In the genomic region with DNA sequence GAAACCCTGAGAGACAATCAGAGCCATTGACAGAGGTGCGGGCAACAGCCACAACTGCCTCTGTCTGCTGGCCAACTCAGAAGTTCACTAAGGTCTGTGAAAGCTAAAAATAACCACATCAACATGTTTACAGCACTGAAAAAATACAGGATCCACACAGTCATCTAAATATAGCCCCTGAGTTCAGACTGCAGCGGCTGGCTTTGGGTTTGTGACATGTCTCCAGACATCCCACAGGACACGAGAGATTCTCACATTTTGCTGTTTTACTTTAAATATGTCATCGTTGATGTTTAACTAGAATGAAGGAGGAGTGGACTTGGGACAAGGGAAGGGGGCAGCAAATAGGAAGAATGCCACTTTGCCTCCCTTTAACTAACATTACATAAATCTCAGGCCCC, we compare ENCODE assay signal across 12 mouse cellular contexts.
DNase-seq lines count a peak whose midpoint lies in the region; ATAC-seq and TF ChIP-seq lines count a peak whose summit lies in the region.
"Had no signal": no experiment of that assay in that cellular context is flagged by ENCODE, and none has a peak within 500 bp of the region (broad histone marks: within the 10 kb centered on the region; RNA-seq: fewer than 3 reads in every experiment).

No protein-coding gene starts in this region.

- no peak for TF ChIP-seq POLR2A in cerebellum, adult 2 months (IDR thresholded peaks at IDR 0.05; ENCODE audit: borderline replicate concordance, insufficient read depth, low read length)

- no peak overlapping the region for H3K4me3 ChIP-seq in brown adipose tissue, adult 24 weeks (ENCODE audit: insufficient read depth, low read depth, low read length)
- H3K4me3 ChIP-seq in heart, embryonic 13.5 days: peak overlapping the region; percentile 17; the same call in 1 of the 2 replicates
- no peak overlapping the region for H3K4me3 ChIP-seq in limb, embryonic 15.5 days
- H3K4me3 ChIP-seq in cerebellum, adult 2 months (replicated peaks; ENCODE audit: insufficient read depth, low read depth, low read length): no peak overlapping the region

- DNase-seq in heart, adult 18-20 months: peak; percentile 67 to 75
- no peak for DNase-seq in heart, postnatal 36 days
- no peak for DNase-seq in right cerebral cortex, adult 2 months (ENCODE audit: low spot score in 2 of 2)
- no peak for DNase-seq in thymus, postnatal 36 days
- DNase-seq in cerebellum, adult 2 months: no peak
- DNase-seq: B cell, adult 2 months; cerebellum, adult 11 months; layer of hippocampus, adult 9-11 months; right cerebral cortex, postnatal 4 days had no signal

- 14% methylated on average over 4 of the region's 4 CpGs for WGBS in heart, embryonic 13.5 days
- 62% methylated on average over 4 of the region's 4 CpGs for WGBS in limb, embryonic 15.5 days
- WGBS in cerebellum, adult 2 months: 64% methylated on average over 4 of the region's 4 CpGs

- no peaks in the 10 kb centered on the region for H3K27me3 ChIP-seq in heart, embryonic 13.5 days (replicated peaks)
- no peaks in the 10 kb centered on the region for H3K27me3 ChIP-seq in limb, embryonic 15.5 days
- no peaks in the 10 kb centered on the region for H3K27me3 ChIP-seq in cerebellum, adult 2 months (ENCODE audit: control insufficient read depth, insufficient read depth, low read length)

- peaks cover 3% of the 10 kb centered on the region; the same call in 1 of the 2 replicates for H3K36me3 ChIP-seq in heart, embryonic 13.5 days
- H3K36me3 ChIP-seq in limb, embryonic 15.5 days: no peaks in the 10 kb centered on the region

- H3K4me2 ChIP-seq in heart, embryonic 13.5 days: peak overlapping the region; percentile 61
- no peak overlapping the region for H3K4me2 ChIP-seq in limb, embryonic 15.5 days

- intact Hi-C loops in heart, postnatal 36 days (cut with DNase I): no loop called here

- peak; percentile 49; the same call in 1 of the 2 replicates for ATAC-seq in heart, embryonic 13.5 days (ENCODE audit: extremely low read depth, insufficient number of reproducible peaks, low FRiP score, low TSS enrichment)
- ATAC-seq in limb, embryonic 15.5 days (ENCODE audit: insufficient number of reproducible peaks, low FRiP score, low TSS enrichment, low read depth): no peak

- peak overlapping the region; percentile 75 for H3K9ac ChIP-seq in heart, embryonic 13.5 days
- no peak overlapping the region for H3K9ac ChIP-seq in limb, embryonic 15.5 days

- H3K4me1 ChIP-seq in brown adipose tissue, adult 24 weeks (ENCODE audit: control insufficient read depth, insufficient read depth, insufficient read length, low read length): peaks cover 38% of the 10 kb centered on the region
- H3K4me1 ChIP-seq in heart, embryonic 13.5 days: peaks cover 86% of the 10 kb centered on the region
- peaks cover 43% of the 10 kb centered on the region for H3K4me1 ChIP-seq in limb, embryonic 15.5 days
- no peaks in the 10 kb centered on the region; the same call in 1 of the 2 replicates for H3K4me1 ChIP-seq in cerebellum, adult 2 months (ENCODE audit: control insufficient read depth, insufficient read depth, low read length)

- no peaks in the 10 kb centered on the region for H3K9me3 ChIP-seq in heart, embryonic 13.5 days
- H3K9me3 ChIP-seq in limb, embryonic 15.5 days: no peaks in the 10 kb centered on the region

- H3K27ac ChIP-seq in brown adipose tissue, adult 24 weeks (replicated peaks; ENCODE audit: low read depth, low read length): peak overlapping the region; percentile 79
- H3K27ac ChIP-seq in heart, embryonic 13.5 days (replicated peaks): peak overlapping the region; percentile 97
- H3K27ac ChIP-seq in limb, embryonic 15.5 days: peak overlapping the region; percentile 66
- H3K27ac ChIP-seq in cerebellum, adult 2 months (ENCODE audit: insufficient read depth, low read length): no peak overlapping the region

- no peak for TF ChIP-seq CTCF in cerebellum, adult 2 months (IDR thresholded peaks at IDR 0.05; ENCODE audit: borderline replicate concordance, insufficient read depth, low read depth, low read length)

Comparison
In these comparisons a context has a peak if more than half of its experiments do, and no peak if none do; other contexts are left out.
1. DNase-seq: peak in heart, adult 18-20 months (2 of 2); none in heart, postnatal 36 days (0 of 2), right cerebral cortex, adult 2 months (0 of 2), thymus, postnatal 36 days (0 of 2) and cerebellum, adult 2 months (0 of 2).